Mouse (Mus musculus): ENCODE measurements around the gene Gm20388. TPM values are rescaled to one million over a fixed set of nuclear protein-coding genes. Genes with fewer than 3 reads are reported as not detected.

The Gm20388 gene
- polyA plus RNA-seq, 1 experiment: 28.1 TPM

DNA sequence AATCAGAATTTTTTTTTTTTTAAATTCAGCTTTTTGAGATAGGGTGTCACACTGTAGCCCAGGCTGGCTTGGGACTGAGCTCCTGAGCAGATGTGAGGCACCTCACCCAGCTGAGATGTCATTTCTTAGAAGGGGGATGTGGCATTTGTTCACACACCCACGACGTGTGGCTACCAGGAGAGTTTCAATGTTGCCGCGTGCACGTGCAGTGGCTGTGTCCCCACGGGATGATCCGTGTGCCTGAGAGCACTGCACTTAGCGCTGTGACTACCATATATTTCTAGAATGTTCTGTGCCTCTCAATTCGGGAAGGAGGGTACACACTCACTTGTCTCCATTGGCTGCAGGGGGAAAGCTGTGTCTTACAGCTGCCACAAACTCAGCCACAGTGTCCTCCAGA, 2525.5 kb downstream of the Gm20388 start:
- Histone ChIP-seq H3K4me1 (ENCODE audit: control insufficient read depth, insufficient read depth, low read length) (no peaks in the 10 kb centered on the region), H3K9ac (ENCODE audit: low read depth, poor library complexity, severe bottlenecking) (no peak overlapping the region), H3K27me3 (ENCODE audit: control insufficient read depth, insufficient read depth, low read length, poor library complexity, severe bottlenecking) (no peaks in the 10 kb centered on the region), H3K27ac (ENCODE audit: insufficient read depth, low read length) (no peak overlapping the region), H3K9me3 (replicated peaks; ENCODE audit: control insufficient read depth, insufficient read depth, low read length, poor library complexity, severe bottlenecking) (no peaks in the 10 kb centered on the region), H3K36me3 (ENCODE audit: control insufficient read depth, insufficient read depth, low read length, poor library complexity, severe bottlenecking) (peaks cover 14% of the 10 kb centered on the region), H3K4me3 (ENCODE audit: low read depth, low read length) (no peak overlapping the region)
- TF ChIP-seq EP300 (IDR thresholded peaks at IDR 0.05; ENCODE audit: insufficient read depth, low read depth, low read length) (no peak), POLR2A (IDR thresholded peaks at IDR 0.05; ENCODE audit: insufficient read depth, low read length) (no peak), CTCF (IDR thresholded peaks at IDR 0.05; ENCODE audit: low read depth, low read length) (no peak)

DNA sequence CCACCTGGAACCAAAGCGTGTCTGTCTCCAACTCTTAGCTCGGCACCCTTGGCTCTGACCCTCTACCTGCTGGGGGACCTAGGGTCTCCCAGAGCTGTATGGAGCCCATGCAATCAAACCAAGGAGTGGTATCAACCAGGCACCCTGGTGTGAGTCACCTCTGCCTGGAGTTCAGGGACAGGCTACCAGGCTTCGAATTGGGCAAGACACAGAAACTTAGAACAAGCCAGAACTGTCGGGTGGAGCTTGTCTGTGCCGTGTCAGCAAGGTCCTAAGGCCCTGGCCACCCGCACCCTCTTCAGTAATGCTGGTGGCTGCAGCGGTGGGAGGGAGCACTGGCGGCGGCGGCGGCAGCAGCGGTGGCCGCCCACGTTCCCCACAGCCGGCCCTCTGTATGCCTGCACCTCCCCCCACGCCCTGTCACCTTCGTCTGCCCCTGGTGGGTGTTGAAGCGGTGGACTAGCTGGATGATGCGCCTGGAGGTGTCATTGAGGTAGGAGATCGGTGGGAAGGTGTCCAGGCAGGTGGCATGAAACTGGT, 2526.0 kb downstream of the Gm20388 start:
- H3K4me3 ChIP-seq (ENCODE audit: low read depth, low read length): no peak overlapping the region
- TF ChIP-seq CTCF (IDR thresholded peaks at IDR 0.05; ENCODE audit: low read depth, low read length) (no peak), POLR2A (IDR thresholded peaks at IDR 0.05; ENCODE audit: insufficient read depth, low read length) (no peak), EP300 (IDR thresholded peaks at IDR 0.05; ENCODE audit: insufficient read depth, low read depth, low read length) (no peak)
- no peaks in the 10 kb centered on the region for H3K27me3 ChIP-seq (ENCODE audit: control insufficient read depth, insufficient read depth, low read length, poor library complexity, severe bottlenecking)
- H3K9me3 ChIP-seq (replicated peaks; ENCODE audit: control insufficient read depth, insufficient read depth, low read length, poor library complexity, severe bottlenecking): no peaks in the 10 kb centered on the region
- H3K4me1 ChIP-seq (ENCODE audit: control insufficient read depth, insufficient read depth, low read length): no peaks in the 10 kb centered on the region
- H3K9ac ChIP-seq (ENCODE audit: low read depth, poor library complexity, severe bottlenecking): no peak overlapping the region
- peaks cover 14% of the 10 kb centered on the region for H3K36me3 ChIP-seq (ENCODE audit: control insufficient read depth, insufficient read depth, low read length, poor library complexity, severe bottlenecking)
- H3K27ac ChIP-seq (ENCODE audit: insufficient read depth, low read length): no peak overlapping the region

DNA sequence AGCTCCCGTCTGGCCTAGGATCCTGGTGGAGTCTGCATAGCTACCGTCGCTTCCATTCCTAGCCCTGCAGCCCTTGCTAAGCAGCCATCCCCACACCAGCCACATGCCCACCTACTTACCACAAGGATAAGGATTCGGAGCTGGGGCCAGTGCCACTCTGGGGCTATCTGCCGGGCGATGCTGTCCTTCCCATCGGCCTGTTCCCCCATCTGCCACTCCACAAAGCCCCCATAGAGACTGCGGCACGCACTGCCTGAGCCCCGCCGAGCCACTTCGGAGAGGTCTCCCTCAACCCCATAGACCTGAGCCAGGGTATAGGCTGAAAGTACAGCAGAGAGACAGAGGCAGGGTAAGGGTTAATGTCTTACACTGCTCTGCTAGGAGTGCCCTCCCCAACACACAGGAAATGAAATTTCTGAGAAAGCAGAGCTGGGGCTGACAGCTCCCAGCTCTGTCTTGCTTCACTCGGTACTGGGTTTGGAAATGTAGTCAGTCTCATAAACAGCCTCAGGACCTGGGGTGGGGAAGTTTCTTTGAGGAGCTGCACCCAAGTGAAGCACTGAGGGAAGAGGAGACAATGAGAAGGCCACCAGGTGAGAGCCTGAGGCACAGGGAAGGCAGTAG, 2527.2 kb downstream of the Gm20388 start:
- peaks cover 14% of the 10 kb centered on the region for H3K36me3 ChIP-seq (ENCODE audit: control insufficient read depth, insufficient read depth, low read length, poor library complexity, severe bottlenecking)
- TF ChIP-seq POLR2A (IDR thresholded peaks at IDR 0.05; ENCODE audit: insufficient read depth, low read length): no peak
- TF ChIP-seq EP300 (IDR thresholded peaks at IDR 0.05; ENCODE audit: insufficient read depth, low read depth, low read length): no peak
- no peak for TF ChIP-seq CTCF (IDR thresholded peaks at IDR 0.05; ENCODE audit: low read depth, low read length)
- no peak overlapping the region for H3K27ac ChIP-seq (ENCODE audit: insufficient read depth, low read length)
- no peak overlapping the region for H3K9ac ChIP-seq (ENCODE audit: low read depth, poor library complexity, severe bottlenecking)
- no peak overlapping the region for H3K4me3 ChIP-seq (ENCODE audit: low read depth, low read length)
- no peaks in the 10 kb centered on the region for H3K27me3 ChIP-seq (ENCODE audit: control insufficient read depth, insufficient read depth, low read length, poor library complexity, severe bottlenecking)
- H3K9me3 ChIP-seq (replicated peaks; ENCODE audit: control insufficient read depth, insufficient read depth, low read length, poor library complexity, severe bottlenecking): no peaks in the 10 kb centered on the region
- no peaks in the 10 kb centered on the region for H3K4me1 ChIP-seq (ENCODE audit: control insufficient read depth, insufficient read depth, low read length)

DNA sequence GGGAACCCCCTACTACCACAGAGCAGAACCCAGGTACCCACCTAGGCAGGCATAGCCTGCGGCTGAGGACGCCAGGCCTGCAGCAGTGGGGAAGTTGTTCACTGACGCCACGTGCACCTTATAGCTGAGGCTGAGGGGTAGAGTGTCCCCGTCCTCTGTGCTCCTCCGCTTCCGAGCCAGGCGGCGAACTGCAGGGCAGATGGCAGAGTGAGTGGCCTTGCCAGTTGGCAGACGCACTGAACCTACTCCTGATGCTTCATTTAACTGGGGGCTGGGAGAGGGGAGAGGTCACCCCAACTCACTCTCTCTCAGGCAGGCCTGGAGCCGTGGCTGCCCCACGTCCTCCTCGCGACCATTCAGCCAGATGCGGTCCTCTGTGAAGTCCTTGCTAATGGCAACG, 2528.7 kb downstream of the Gm20388 start:
- TF ChIP-seq CTCF (IDR thresholded peaks at IDR 0.05; ENCODE audit: low read depth, low read length) (no peak), EP300 (IDR thresholded peaks at IDR 0.05; ENCODE audit: insufficient read depth, low read depth, low read length) (no peak), POLR2A (IDR thresholded peaks at IDR 0.05; ENCODE audit: insufficient read depth, low read length) (no peak)
- Histone ChIP-seq H3K9ac (ENCODE audit: low read depth, poor library complexity, severe bottlenecking) (no peak overlapping the region), H3K9me3 (replicated peaks; ENCODE audit: control insufficient read depth, insufficient read depth, low read length, poor library complexity, severe bottlenecking) (no peaks in the 10 kb centered on the region), H3K4me1 (ENCODE audit: control insufficient read depth, insufficient read depth, low read length) (no peaks in the 10 kb centered on the region), H3K27ac (ENCODE audit: insufficient read depth, low read length) (no peak overlapping the region), H3K36me3 (ENCODE audit: control insufficient read depth, insufficient read depth, low read length, poor library complexity, severe bottlenecking) (peaks cover 14% of the 10 kb centered on the region), H3K4me3 (ENCODE audit: low read depth, low read length) (no peak overlapping the region), H3K27me3 (ENCODE audit: control insufficient read depth, insufficient read depth, low read length, poor library complexity, severe bottlenecking) (no peaks in the 10 kb centered on the region)

DNA sequence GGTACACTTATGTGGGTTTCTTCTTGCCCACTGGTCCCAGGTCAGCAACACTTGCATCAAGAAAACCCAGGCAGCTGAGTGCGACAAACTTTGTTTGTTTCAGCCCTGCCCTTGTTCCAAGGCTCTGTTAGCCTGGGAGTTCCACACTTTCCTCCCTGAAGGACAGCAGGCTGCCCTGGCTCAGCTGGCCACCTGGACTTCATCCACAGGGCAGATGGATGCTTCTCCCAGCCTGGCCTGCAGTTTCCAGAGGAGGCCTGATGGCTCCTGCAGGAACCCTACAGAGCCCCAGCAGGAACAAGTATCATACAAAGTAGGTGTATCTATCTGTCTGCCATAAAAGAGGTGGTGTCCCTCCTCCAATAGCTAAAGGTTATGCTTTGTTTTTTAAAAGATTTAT, 2530.7 kb downstream of the Gm20388 start:
- no peak overlapping the region for H3K4me3 ChIP-seq (ENCODE audit: low read depth, low read length)
- H3K4me1 ChIP-seq (ENCODE audit: control insufficient read depth, insufficient read depth, low read length): no peaks in the 10 kb centered on the region

DNA sequence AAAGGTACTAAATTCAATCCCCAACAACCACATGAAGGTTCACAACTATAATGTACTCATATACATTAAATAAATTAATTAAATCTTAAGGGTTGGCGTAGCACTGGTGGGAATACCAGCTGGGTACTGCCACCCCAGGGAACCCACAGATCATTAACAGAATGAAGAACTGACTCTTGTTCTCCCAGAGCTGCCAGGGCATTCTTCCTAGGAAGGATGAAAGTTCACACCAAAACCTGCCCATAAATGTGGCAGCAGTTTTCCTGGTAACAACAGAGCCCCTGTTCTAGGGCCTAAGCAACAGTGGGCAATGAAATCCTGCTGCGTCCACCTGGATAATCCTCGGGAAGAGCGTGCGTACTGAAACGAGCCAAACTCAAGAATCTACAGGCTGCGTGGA, 2531.7 kb downstream of the Gm20388 start:
- Histone ChIP-seq H3K27ac (ENCODE audit: insufficient read depth, low read length) (no peak overlapping the region), H3K4me1 (ENCODE audit: control insufficient read depth, insufficient read depth, low read length) (no peaks in the 10 kb centered on the region), H3K27me3 (ENCODE audit: control insufficient read depth, insufficient read depth, low read length, poor library complexity, severe bottlenecking) (no peaks in the 10 kb centered on the region), H3K9me3 (replicated peaks; ENCODE audit: control insufficient read depth, insufficient read depth, low read length, poor library complexity, severe bottlenecking) (no peaks in the 10 kb centered on the region), H3K4me3 (ENCODE audit: low read depth, low read length) (peak overlapping the region; percentile 85), H3K9ac (ENCODE audit: low read depth, poor library complexity, severe bottlenecking) (peak overlapping the region; percentile 70), H3K36me3 (ENCODE audit: control insufficient read depth, insufficient read depth, low read length, poor library complexity, severe bottlenecking) (no peaks in the 10 kb centered on the region)
- TF ChIP-seq CTCF (IDR thresholded peaks at IDR 0.05; ENCODE audit: low read depth, low read length) (no peak), EP300 (IDR thresholded peaks at IDR 0.05; ENCODE audit: insufficient read depth, low read depth, low read length) (no peak), POLR2A (IDR thresholded peaks at IDR 0.05; ENCODE audit: insufficient read depth, low read length) (no peak)

More for the DNA sequence above, 2530.7 kb downstream of the Gm20388 start:
- no peak overlapping the region for H3K9ac ChIP-seq (ENCODE audit: low read depth, poor library complexity, severe bottlenecking)
- no peaks in the 10 kb centered on the region for H3K9me3 ChIP-seq (replicated peaks; ENCODE audit: control insufficient read depth, insufficient read depth, low read length, poor library complexity, severe bottlenecking)
- no peaks in the 10 kb centered on the region for H3K27me3 ChIP-seq (ENCODE audit: control insufficient read depth, insufficient read depth, low read length, poor library complexity, severe bottlenecking)
- H3K27ac ChIP-seq (ENCODE audit: insufficient read depth, low read length): no peak overlapping the region
- peaks cover 4% of the 10 kb centered on the region; the same call in 1 of the 2 replicates for H3K36me3 ChIP-seq (ENCODE audit: control insufficient read depth, insufficient read depth, low read length, poor library complexity, severe bottlenecking)
- TF ChIP-seq EP300 (IDR thresholded peaks at IDR 0.05; ENCODE audit: insufficient read depth, low read depth, low read length) (no peak), CTCF (IDR thresholded peaks at IDR 0.05; ENCODE audit: low read depth, low read length) (no peak), POLR2A (IDR thresholded peaks at IDR 0.05; ENCODE audit: insufficient read depth, low read length) (no peak)

Data from ES-Bruce4 (cell line).